Comparison of ENCODE assay signal across 8 mouse cellular contexts in the genomic region with DNA sequence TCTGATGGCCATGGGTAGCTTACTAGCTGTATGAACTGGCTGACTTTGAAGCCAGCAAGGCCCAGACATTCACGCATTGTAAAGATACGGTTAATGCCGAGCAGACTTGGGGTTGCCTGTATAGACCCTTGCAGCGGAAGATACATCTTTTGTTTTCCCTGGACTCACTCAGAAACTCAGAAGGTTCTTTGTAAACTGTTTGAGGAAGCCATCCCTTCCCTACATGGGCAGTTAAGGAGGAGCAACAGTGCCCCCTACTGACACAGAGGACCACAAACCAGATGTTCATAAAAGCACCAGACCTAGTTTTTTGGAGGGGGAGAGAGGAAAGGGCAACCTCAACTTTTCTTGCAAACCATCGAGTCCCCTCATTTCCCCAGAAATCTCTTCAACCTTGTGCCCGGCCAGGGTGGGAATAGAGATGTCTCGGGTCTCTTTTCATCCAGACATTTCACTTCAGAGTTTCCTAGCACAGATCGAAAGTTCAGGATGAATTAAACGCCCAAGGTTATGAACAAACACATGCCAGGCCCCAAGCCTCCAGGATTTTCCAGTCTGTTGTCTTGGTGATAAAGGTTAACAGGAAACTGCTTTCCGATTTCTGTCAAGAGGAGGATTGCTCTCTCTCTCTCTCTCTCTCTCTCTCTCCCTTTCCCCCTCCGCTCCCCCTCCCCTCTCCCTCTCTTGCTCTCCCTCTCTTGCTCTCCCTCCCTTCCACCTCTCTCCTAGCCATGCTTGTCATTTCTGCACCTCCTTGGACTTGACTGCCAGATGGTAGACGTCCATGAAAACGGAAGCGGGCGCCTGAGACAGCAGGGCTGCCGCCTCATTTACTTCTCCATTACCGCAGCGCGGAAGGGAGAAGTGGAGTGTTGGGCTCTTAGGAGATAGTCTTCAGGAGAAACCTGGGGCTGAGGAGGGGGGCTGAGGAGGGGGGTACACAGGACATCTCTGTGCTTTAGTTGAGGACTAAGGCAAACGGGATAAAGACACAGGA.
DNase-seq lines count a peak whose midpoint lies in the region; ATAC-seq and TF ChIP-seq lines count a peak whose summit lies in the region.

No protein-coding gene starts in this region.

- H3K36me3 ChIP-seq in spleen, adult 2 months (ENCODE audit: control insufficient read depth, insufficient read depth, low read length), result no peaks in the 10 kb centered on the region
- peaks cover 49% of the 10 kb centered on the region for H3K36me3 ChIP-seq in embryonic facial prominence, embryonic 10.5 days (replicated peaks)
- H3K36me3 ChIP-seq in heart, adult 2 months (ENCODE audit: control insufficient read depth, insufficient read depth, low read length), result no peaks in the 10 kb centered on the region
- H3K36me3 ChIP-seq in kidney, adult 2 months (ENCODE audit: control insufficient read depth, insufficient read depth, low read length), result no peaks in the 10 kb centered on the region
- peaks cover 49% of the 10 kb centered on the region for H3K36me3 ChIP-seq in limb, embryonic 12.5 days
- H3K36me3 ChIP-seq in midbrain, embryonic 13.5 days, result peaks cover 22% of the 10 kb centered on the region

- H3K4me1 ChIP-seq in spleen, adult 2 months (ENCODE audit: control insufficient read depth, insufficient read depth, insufficient read length), result no peaks in the 10 kb centered on the region
- peaks cover 32% of the 10 kb centered on the region for H3K4me1 ChIP-seq in embryonic facial prominence, embryonic 10.5 days
- peaks cover 11% of the 10 kb centered on the region for H3K4me1 ChIP-seq in heart, adult 2 months (ENCODE audit: control insufficient read depth, insufficient read depth, low read length)
- H3K4me1 ChIP-seq in kidney, adult 2 months (ENCODE audit: control insufficient read depth, insufficient read depth, low read length), result no peaks in the 10 kb centered on the region
- H3K4me1 ChIP-seq in limb, embryonic 12.5 days (replicated peaks), result peaks cover 42% of the 10 kb centered on the region
- H3K4me1 ChIP-seq in midbrain, embryonic 13.5 days (replicated peaks), result peaks cover 47% of the 10 kb centered on the region

- no peak for TF ChIP-seq POLR2A in spleen, adult 2 months (IDR thresholded peaks at IDR 0.05; ENCODE audit: low read depth, low read length)
- no peak for TF ChIP-seq POLR2A in heart, adult 2 months (IDR thresholded peaks at IDR 0.05; ENCODE audit: insufficient read depth, low read depth, low read length)
- no peak for TF ChIP-seq POLR2A in kidney, adult 2 months (IDR thresholded peaks at IDR 0.05; ENCODE audit: low read depth, low read length)

- TF ChIP-seq EP300 in heart, adult 2 months (IDR thresholded peaks at IDR 0.05; ENCODE audit: insufficient read depth, low read depth, low read length), result peak; percentile 95

- H3K9me3 ChIP-seq in embryonic facial prominence, embryonic 10.5 days, result no peaks in the 10 kb centered on the region
- H3K9me3 ChIP-seq in limb, embryonic 12.5 days, result no peaks in the 10 kb centered on the region
- H3K9me3 ChIP-seq in midbrain, embryonic 13.5 days, result no peaks in the 10 kb centered on the region

- ATAC-seq in limb, embryonic 12.5 days (ENCODE audit: insufficient number of reproducible peaks, insufficient read depth, low FRiP score, low TSS enrichment, low read depth), result no peak
- ATAC-seq in midbrain, embryonic 13.5 days, result peak; percentile 62

- H3K79me2 ChIP-seq in heart, adult 2 months (replicated peaks; ENCODE audit: control insufficient read depth, insufficient read depth, low read length), result no peaks in the 10 kb centered on the region

- no peak overlapping the region for H3K4me3 ChIP-seq in spleen, adult 2 months (ENCODE audit: extremely low read depth, insufficient read depth, insufficient read length)
- no peak overlapping the region for H3K4me3 ChIP-seq in embryonic facial prominence, embryonic 10.5 days
- H3K4me3 ChIP-seq in heart, adult 2 months, result no peak overlapping the region
- H3K4me3 ChIP-seq in kidney, adult 2 months (ENCODE audit: insufficient read depth, low read depth, low read length), result no peak overlapping the region
- H3K4me3 ChIP-seq in limb, embryonic 12.5 days (replicated peaks), result no peak overlapping the region
- H3K4me3 ChIP-seq in midbrain, embryonic 13.5 days (replicated peaks), result no peak overlapping the region

- H3K27ac ChIP-seq in spleen, adult 2 months (ENCODE audit: insufficient read depth, low read length), result no peak overlapping the region
- H3K27ac ChIP-seq in embryonic facial prominence, embryonic 10.5 days (replicated peaks), result peak overlapping the region; percentile 77
- no peak overlapping the region for H3K27ac ChIP-seq in heart, adult 2 months
- no peak overlapping the region for H3K27ac ChIP-seq in kidney, adult 2 months (ENCODE audit: insufficient read depth, low read depth, low read length)
- H3K27ac ChIP-seq in limb, embryonic 12.5 days, result peak overlapping the region; percentile 73
- peak overlapping the region; percentile 65 for H3K27ac ChIP-seq in midbrain, embryonic 13.5 days

- H3K4me2 ChIP-seq in limb, embryonic 12.5 days, result no peak overlapping the region
- H3K4me2 ChIP-seq in midbrain, embryonic 13.5 days (replicated peaks), result no peak overlapping the region

- WGBS in spleen, adult 2 months, result 30% methylated on average over 20 of the region's 20 CpGs
- WGBS in embryonic facial prominence, embryonic 10.5 days, result 52% methylated on average over 20 of the region's 20 CpGs
- WGBS in heart, adult 2 months, result 41% methylated on average over 20 of the region's 20 CpGs
- 39% methylated on average over 20 of the region's 20 CpGs for WGBS in kidney, adult 2 months
- 41% methylated on average over 20 of the region's 20 CpGs for WGBS in limb, embryonic 12.5 days
- WGBS in midbrain, embryonic 13.5 days, result 45% methylated on average over 20 of the region's 20 CpGs

- DNase-seq in spleen, adult 2 months (ENCODE audit: low read depth in 1 of 2, low spot score in 2 of 2), result peak; percentile 18 to 26
- no peak for DNase-seq in spleen, adult 12 weeks (ENCODE audit: low spot score)
- DNase-seq in embryonic facial prominence, embryonic 10.5 days (ENCODE audit: low spot score), result peak; percentile 79
- peak; percentile 78 for DNase-seq in heart, adult 2 months
- DNase-seq in kidney, adult 2 months, result peak; percentile 77
- DNase-seq in spleen, postnatal 4 days (ENCODE audit: low spot score in 2 of 2), result peak; percentile 46 to 74

- no peaks in the 10 kb centered on the region for H3K27me3 ChIP-seq in spleen, adult 2 months (ENCODE audit: control insufficient read depth, insufficient read depth, low read length)
- H3K27me3 ChIP-seq in embryonic facial prominence, embryonic 10.5 days (replicated peaks; ENCODE audit: low read depth, poor library complexity, severe bottlenecking), result no peaks in the 10 kb centered on the region
- no peaks in the 10 kb centered on the region for H3K27me3 ChIP-seq in heart, adult 2 months (ENCODE audit: control insufficient read depth, insufficient read depth, low read length)
- no peaks in the 10 kb centered on the region for H3K27me3 ChIP-seq in kidney, adult 2 months (replicated peaks; ENCODE audit: control insufficient read depth, insufficient read depth, low read length)
- H3K27me3 ChIP-seq in limb, embryonic 12.5 days, result no peaks in the 10 kb centered on the region
- no peaks in the 10 kb centered on the region for H3K27me3 ChIP-seq in midbrain, embryonic 13.5 days

- intact Hi-C loops in heart, adult 2 months (cut with DNase I), result loop anchor here (1.0 to 10.0 kb wide), 5 partner anchors 90 to 948 kb away; no protein-coding TSS in a partner anchor

- H3K9ac ChIP-seq in heart, adult 2 months (ENCODE audit: low read depth, low read length), result no peak overlapping the region
- H3K9ac ChIP-seq in limb, embryonic 12.5 days (replicated peaks), result no peak overlapping the region
- no peak overlapping the region; the same call in 1 of the 2 replicates for H3K9ac ChIP-seq in midbrain, embryonic 13.5 days (replicated peaks)

- TF ChIP-seq CTCF in spleen, adult 2 months (IDR thresholded peaks at IDR 0.05; ENCODE audit: extremely low read depth, insufficient read depth, insufficient read length, insufficient replicate concordance), result peak; percentile 37; the same call in 1 of the 2 replicates
- peak; percentile 94 for TF ChIP-seq CTCF in heart, adult 2 months (IDR thresholded peaks at IDR 0.05)
- peak; percentile 84 for TF ChIP-seq CTCF in kidney, adult 2 months (conservative IDR thresholded peaks at IDR 0.05; ENCODE audit: insufficient read depth, insufficient read length, low read depth, low read length)

Comparison
In these comparisons a context has a peak if more than half of its experiments do, and no peak if none do; other contexts are left out.
1. H3K27ac ChIP-seq: peak in embryonic facial prominence, embryonic 10.5 days (single experiment), limb, embryonic 12.5 days (single experiment) and midbrain, embryonic 13.5 days (single experiment); none in spleen, adult 2 months (single experiment), heart, adult 2 months (single experiment) and kidney, adult 2 months (single experiment).
2. CTCF ChIP-seq: peak in every context shown above with its lines; median percentile 94 in heart, adult 2 months; 84 in kidney, adult 2 months; 37 in spleen, adult 2 months.